Mouse (Mus musculus) layer of hippocampus, adult 2 months (tissue): ENCODE measurements around the gene Eif2b2. TPM values are rescaled to one million over a fixed set of nuclear protein-coding genes. Genes with fewer than 3 reads are reported as not detected.

ENCODE experiments used
- DNase-seq, 2 experiments: peaks; one replicate each; pipeline ENCODE4 v3.0.0; 2022; ENCODE audit warnings: low spot score in 2 of 2
- H3K27ac ChIP-seq: fragments of 200-600 bp; 2 replicates; pipeline ENCODE4 v1.8.1; 2022
- H3K4me3 ChIP-seq: fragments of 200-600 bp; 2 replicates; pipeline ENCODE4 v1.8.1; 2022; ENCODE audit warnings: mild to moderate bottlenecking
- CTCF ChIP-seq: fragments of 200-600 bp; conservative IDR thresholded peaks from 2 replicates; pipeline ENCODE4 v1.8.1; 2022; ENCODE audit warnings: antibody characterized with exemption, mild to moderate bottlenecking, moderate library complexity
- total RNA-seq, 2 experiments: library from RNA; stranded (reverse); gene quantifications; 2 replicates each; pipeline ENCODE4 v1.2.3; 2021

Eif2b2 gene
- total RNA-seq, 2 experiments from 2014 or later, result 63.5 to 65.3 TPM

- DNase-seq, result no peak
- H3K4me3 ChIP-seq, result no peak overlapping the region
- no peak for TF ChIP-seq CTCF
- H3K27ac ChIP-seq, result no peak overlapping the region
Measured at GRCm38 (mm10) chr12:85181475-85182344, 37.6 kb upstream of the Eif2b2 start.

DNA sequence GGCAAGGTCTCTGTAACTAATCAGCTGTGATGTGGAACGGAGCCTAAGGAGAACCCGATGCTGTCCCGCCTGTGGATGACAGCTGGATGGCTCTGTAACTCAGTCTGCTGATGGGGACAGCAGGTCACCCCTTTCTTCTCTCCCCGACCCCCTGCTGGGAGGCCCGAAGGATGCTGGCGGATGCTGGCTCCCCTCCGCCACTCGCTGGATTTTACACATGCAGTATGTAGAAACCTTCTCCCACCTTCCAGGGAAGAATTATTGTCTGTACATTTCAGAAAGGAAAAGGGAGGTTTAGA, 37.0 kb upstream of the Eif2b2 start:
- TF ChIP-seq CTCF, result no peak
- Histone ChIP-seq H3K4me3 (no peak overlapping the region), H3K27ac (no peak overlapping the region)
- no peak for DNase-seq

GRCm38 (mm10) chr12:85182898-85183297, 36.4 kb upstream of the Eif2b2 start:
- no peak for TF ChIP-seq CTCF
- DNase-seq, result no peak

GRCm38 (mm10) chr12:85184118-85184517, 35.2 kb upstream of the Eif2b2 start:
- no peak for DNase-seq
- TF ChIP-seq CTCF, result no peak
- no peak overlapping the region for H3K4me3 ChIP-seq
- H3K27ac ChIP-seq, result no peak overlapping the region

More at GRCm38 (mm10) chr12:85182898-85183297, 36.4 kb upstream of the Eif2b2 start:
- no peak overlapping the region for H3K27ac ChIP-seq
- H3K4me3 ChIP-seq, result no peak overlapping the region

DNA sequence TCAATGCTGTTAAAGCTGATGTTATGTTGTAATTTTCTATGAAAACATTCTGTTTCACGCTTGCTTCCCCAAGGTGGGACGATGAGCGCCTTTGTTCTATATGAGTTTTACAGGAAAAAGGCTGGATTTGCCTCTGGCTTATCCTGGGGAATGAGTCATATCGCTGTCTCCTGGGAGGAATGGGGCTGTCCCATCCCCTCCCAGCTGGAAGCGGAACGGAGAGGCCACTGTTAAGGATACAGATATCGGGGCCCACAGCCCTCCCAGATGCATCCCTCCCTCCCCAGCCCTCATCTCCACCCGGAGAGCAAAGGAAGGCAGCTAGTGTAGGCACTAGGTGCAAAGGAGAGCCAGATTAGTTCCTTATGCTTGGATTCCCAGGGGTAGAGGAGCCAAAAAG, 33.5 kb upstream of the Eif2b2 start:
- no peak for DNase-seq
- H3K4me3 ChIP-seq, result no peak overlapping the region
- H3K27ac ChIP-seq, result no peak overlapping the region
- no peak for TF ChIP-seq CTCF

DNA sequence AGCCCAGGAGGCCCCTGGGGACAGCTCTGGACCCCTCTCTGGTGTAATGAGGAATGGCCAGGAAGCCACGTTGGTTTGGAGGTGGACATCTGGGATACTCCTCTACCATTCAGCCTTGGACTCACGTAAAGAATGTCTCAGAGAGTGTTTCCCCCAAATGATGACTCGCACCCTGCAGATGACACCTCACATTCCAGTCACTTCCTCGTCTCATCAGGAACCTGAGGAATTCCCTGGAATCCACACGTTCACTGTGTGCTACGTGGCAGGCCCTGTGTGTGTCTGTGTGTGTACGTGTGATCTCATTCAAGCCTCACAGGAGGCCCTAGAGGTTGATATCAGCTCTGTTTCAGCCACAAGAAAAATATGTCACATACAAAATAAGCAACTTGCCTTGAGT, 32.9 kb upstream of the Eif2b2 start:
- no peak overlapping the region for H3K4me3 ChIP-seq
- DNase-seq, result no peak
- TF ChIP-seq CTCF, result no peak
- no peak overlapping the region for H3K27ac ChIP-seq

DNA sequence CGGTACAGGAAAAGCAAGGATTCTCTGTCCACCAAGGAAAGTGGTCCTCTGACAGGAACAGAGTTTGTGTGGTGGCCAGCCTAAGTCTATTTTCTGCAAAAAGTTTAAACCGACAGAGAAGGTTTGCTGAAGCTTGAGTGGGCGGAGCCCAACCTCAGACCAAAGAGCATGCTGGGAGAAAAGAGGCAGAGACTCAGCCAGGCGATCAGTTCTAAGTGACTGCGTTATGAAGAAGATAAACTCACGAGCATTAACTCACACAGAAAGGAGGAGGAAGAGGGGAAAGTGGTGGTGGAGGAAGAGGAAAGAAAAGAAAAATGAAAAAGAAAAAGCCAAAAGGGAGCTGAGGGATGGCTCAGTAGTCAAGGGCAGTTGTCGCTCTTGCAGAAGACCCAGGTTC, 29.0 kb upstream of the Eif2b2 start:
- no peak overlapping the region for H3K4me3 ChIP-seq
- no peak for DNase-seq
- no peak overlapping the region for H3K27ac ChIP-seq
- TF ChIP-seq CTCF, result no peak

DNA sequence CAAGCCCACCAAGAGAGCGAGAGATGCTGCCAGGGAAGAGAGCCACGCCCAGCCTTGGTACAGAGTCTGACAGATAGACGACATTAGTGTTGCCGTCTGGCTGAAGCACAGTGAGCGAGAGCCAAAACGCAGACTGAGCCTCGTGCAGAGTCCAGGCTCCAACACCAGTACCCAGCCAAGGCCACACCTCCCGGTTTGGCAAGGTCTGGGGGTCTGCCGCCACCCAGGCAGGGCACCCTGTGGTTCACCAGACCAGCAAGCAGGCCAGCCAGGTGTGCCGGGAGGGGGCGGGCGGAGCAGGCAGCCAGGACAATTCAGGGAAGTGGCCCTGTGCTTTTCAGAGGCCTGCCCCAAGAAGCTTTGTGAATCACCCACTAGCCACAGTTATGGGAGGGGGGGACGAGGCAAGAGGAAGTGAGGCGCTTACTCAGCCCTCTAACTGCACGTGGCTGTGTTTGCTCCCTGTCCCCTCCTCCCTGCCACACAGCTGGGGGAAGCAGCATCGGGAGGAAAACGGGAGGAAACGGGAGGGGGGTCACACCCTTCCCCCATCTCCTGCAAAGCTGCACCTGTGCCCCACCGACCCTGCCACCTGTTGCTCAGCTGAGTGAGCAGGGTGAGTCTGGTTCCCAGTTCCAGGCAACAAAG, 26.7 kb upstream of the Eif2b2 start:
- Histone ChIP-seq H3K27ac (no peak overlapping the region), H3K4me3 (no peak overlapping the region)
- no peak for TF ChIP-seq CTCF
- DNase-seq, result no peak

GRCm38 (mm10) chr12:85193146-85193545, 26.1 kb upstream of the Eif2b2 start:
- Histone ChIP-seq H3K4me3 (no peak overlapping the region), H3K27ac (no peak overlapping the region)
- TF ChIP-seq CTCF, result no peak
- DNase-seq, result no peak

- no peak for DNase-seq
- Histone ChIP-seq H3K27ac (no peak overlapping the region), H3K4me3 (no peak overlapping the region)
- no peak for TF ChIP-seq CTCF
Measured at GRCm38 (mm10) chr12:85193923-85194622, 25.2 kb upstream of the Eif2b2 start.

GRCm38 (mm10) chr12:85194623-85195018, 24.7 kb upstream of the Eif2b2 start:
- peak in 1 of 2 experiments; percentile 50 for DNase-seq
- no peak for TF ChIP-seq CTCF
- Histone ChIP-seq H3K27ac (no peak overlapping the region), H3K4me3 (no peak overlapping the region)

DNA sequence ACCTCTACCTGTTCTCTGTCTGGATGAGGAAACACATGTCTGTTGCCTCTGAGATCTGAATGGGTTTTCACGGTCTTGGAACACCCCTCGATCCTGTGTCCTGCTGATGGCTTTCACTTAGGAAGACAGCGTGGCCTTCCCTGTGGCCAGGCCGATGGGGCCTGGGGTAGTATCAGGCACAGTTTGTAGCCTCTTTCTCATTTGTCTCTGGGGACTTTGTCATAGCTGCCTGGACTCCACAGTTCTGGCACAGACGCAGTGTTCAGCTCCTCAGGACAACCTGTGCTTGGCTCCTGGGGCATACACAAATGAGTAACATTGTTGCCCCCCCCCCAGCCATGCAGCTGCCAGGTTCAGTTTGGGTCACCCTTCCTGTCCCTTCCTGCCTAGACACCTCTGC, 24.2 kb upstream of the Eif2b2 start:
- H3K27ac ChIP-seq, result no peak overlapping the region
- no peak for DNase-seq
- H3K4me3 ChIP-seq, result no peak overlapping the region
- TF ChIP-seq CTCF, result no peak

DNA sequence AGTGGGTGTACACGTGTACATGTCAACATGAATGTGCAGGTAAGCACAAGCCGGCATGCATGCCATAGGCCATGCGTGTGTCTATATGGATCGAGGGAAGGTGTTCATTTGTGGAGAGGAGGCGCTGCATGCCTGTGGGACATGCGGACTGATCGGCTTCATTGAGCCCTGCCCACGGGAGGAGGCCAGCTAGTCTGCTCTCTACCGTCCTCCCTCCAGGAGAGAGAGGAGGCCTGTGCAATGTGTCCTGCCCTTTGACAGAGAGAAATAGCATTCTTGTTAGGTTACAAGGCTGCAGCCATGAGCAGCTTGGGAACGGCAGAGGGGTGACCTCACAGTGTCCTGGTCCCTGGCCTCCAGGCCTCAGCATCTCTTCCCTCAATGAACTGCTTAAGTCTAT, 23.1 kb upstream of the Eif2b2 start:
- no peak for DNase-seq
- Histone ChIP-seq H3K4me3 (no peak overlapping the region), H3K27ac (no peak overlapping the region)
- no peak for TF ChIP-seq CTCF
